Mouse (Mus musculus) large intestine, adult 2 months (tissue): Measurements from ENCODE around the gene Olfr1100. TPM values are rescaled to one million over a fixed set of nuclear protein-coding genes. Genes with fewer than 3 reads are reported as not detected.

Experiments
- DNase-seq: peaks from one replicate; pipeline ENCODE4 v3.0.0-alpha.2; 2012; ENCODE audit warnings: low read depth, low spot score
- WGBS: fragments of 180-500 bp; shearing (Covaris S2); methylation state at CpG from one replicate; pipeline ENCODE4 v1.1.7; 2018; 5-methylcytosine and 5-hydroxymethylcytosine counted together
- polyA plus RNA-seq: library from polyadenylated mRNA; depleted of rRNA; stranded (reverse); fragments of >200 nt; gene quantifications from 2 replicates; pipeline ENCODE4 v1.2.3, GENCODE M21; 2012; rRNA removed

Olfr1100 gene
- not detected in 2 replicates for polyA plus RNA-seq

GRCm38 (mm10) chr2:86979854-86980253, at the start of gene Olfr1100:
Olfr1100 (minus strand) TSS chr2:86979954.
- no peak for DNase-seq
- 67% methylated on average over 3 of the region's 3 CpGs for WGBS

GRCm38 (mm10) chr2:87026980-87027379, 47.2 kb upstream of the Olfr1100 start, which contains the start of gene Olfr1104:
Olfr1104 (minus strand) TSS chr2:87027080.
- no peak for DNase-seq
- WGBS, result 38% methylated on average over 1 of the region's 1 CpGs

DNA sequence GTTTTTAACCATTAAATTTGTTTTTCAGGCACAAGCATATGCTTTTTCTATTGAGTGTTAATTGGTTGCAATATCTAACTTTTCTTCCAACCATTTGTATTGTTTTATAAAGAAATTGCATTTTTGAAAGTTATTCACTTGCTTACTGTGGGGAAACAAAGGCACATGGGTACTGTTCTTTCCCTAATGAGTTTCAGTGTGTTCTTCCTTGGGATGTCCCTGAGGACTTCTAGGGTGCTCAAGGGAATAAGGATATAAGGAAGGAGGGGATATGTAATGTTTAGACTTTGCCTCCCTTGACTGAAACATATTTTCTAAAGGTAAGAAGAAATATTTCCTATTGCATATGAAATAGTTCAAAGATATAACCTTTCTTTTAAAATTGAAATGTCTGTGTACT, 18.3 kb upstream of the Olfr1100 start, which contains the start of gene Olfr1102:
Olfr1102 (plus strand) TSS at position 301 of the 400 bp plus-strand sequence.
- DNase-seq, result no peak

DNA sequence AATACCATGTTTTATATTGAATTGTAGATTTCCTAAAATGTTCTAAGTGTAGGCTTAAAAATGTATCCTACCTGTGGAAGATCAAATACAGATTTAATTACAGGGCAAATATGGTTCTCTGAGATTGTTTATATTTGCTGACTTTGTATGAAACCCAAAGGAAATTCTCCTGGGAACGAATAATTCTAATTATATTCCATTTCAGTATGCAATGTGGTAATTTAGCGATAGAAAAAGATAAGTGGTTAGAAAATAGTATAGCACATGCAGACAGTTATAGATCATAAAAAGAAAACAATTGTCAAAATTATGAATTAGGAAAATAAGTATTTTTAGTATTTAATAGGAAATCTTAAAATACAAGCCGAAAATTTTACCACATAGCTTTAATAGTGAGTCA, 11.4 kb upstream of the Olfr1100 start, which contains the start of gene Olfr1101:
Olfr1101 (minus strand) TSS at position 101 of the 400 bp plus-strand sequence.
- WGBS, result 65% methylated on average over 3 of the region's 3 CpGs
- no peak for DNase-seq

GRCm38 (mm10) chr2:86960593-86960992, 19.2 kb downstream of the Olfr1100 start, which contains the start of gene Olfr1099:
Olfr1099 (minus strand) TSS chr2:86960693.
- WGBS, result 57% methylated on average over 1 of the region's 1 CpGs
- no peak for DNase-seq

DNA sequence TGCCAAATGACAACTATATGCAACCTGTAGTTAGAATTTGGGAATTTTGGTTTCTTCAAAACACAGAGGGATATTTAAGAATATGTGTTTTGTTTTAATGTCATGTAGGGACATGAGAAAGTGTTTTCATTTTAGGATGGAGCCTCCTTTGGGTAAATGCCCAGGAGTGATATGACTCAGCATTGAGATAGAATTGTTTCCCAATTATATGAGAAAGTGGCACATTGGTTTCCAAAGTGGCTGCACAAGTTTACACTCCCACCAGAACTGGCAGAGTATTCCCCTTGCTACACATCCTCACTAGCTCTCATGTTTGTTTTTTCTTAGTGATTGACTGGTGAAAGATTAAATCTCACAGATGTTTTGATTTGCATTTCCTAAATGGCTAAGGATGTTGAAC, 53.2 kb downstream of the Olfr1100 start:
- no peak for DNase-seq

Other genes with a start within 250 kb of the Olfr1100 start
- not detected in 2 replicates for gene Olfr1089, start 246.3 kb downstream of the Olfr1100 start, polyA plus RNA-seq
- gene Olfr1090, start 221.0 kb downstream of the Olfr1100 start, polyA plus RNA-seq, result not detected in 2 replicates
- gene Olfr1093, start 197.5 kb downstream of the Olfr1100 start, polyA plus RNA-seq, result not detected in 2 replicates
- gene Olfr141, start 169.9 kb downstream of the Olfr1100 start, polyA plus RNA-seq, result not detected in 2 replicates
- gene Olfr1094, start 155.3 kb downstream of the Olfr1100 start, polyA plus RNA-seq, result not detected in 2 replicates
- gene Olfr1095, start 128.3 kb downstream of the Olfr1100 start, polyA plus RNA-seq, result not detected in 2 replicates
- not detected in 2 replicates for gene Gm13723, start 105.2 kb downstream of the Olfr1100 start, polyA plus RNA-seq
- gene Olfr1097, start 87.7 kb downstream of the Olfr1100 start, polyA plus RNA-seq, result not detected in 2 replicates
- not detected in 2 replicates for gene Olfr1098, start 55.4 kb downstream of the Olfr1100 start, polyA plus RNA-seq
- gene Olfr1099, start 19.3 kb downstream of the Olfr1100 start, polyA plus RNA-seq, result not detected in 2 replicates
- gene Olfr1101, start 11.3 kb upstream of the Olfr1100 start, polyA plus RNA-seq, result not detected in 2 replicates
- gene Olfr1102, start 18.4 kb upstream of the Olfr1100 start, polyA plus RNA-seq, result not detected in 2 replicates
- not detected in 2 replicates for gene Olfr1104, start 47.1 kb upstream of the Olfr1100 start, polyA plus RNA-seq
- gene Olfr1105, start 56.6 kb upstream of the Olfr1100 start, polyA plus RNA-seq, result not detected in 2 replicates
- gene Olfr1106, start 72.3 kb upstream of the Olfr1100 start, polyA plus RNA-seq, result not detected in 2 replicates
- not detected in 2 replicates for gene Olfr1107, start 95.9 kb upstream of the Olfr1100 start, polyA plus RNA-seq
- gene Olfr1109, start 116.1 kb upstream of the Olfr1100 start, polyA plus RNA-seq, result not detected in 2 replicates
- gene Olfr259, start 134.6 kb upstream of the Olfr1100 start, polyA plus RNA-seq, result not detected in 2 replicates
- not detected in 2 replicates for gene Olfr1110, start 160.3 kb upstream of the Olfr1100 start, polyA plus RNA-seq
- gene Olfr1111, start 172.7 kb upstream of the Olfr1100 start, polyA plus RNA-seq, result not detected in 2 replicates
- gene Olfr1112, start 207.8 kb upstream of the Olfr1100 start, polyA plus RNA-seq, result not detected in 2 replicates
- gene Olfr1113, start 229.0 kb upstream of the Olfr1100 start, polyA plus RNA-seq, result not detected in 2 replicates